Mouse (Mus musculus): Measurements from ENCODE around the gene Fads2. TPM values are rescaled to one million over a fixed set of nuclear protein-coding genes. Genes with fewer than 3 reads are reported as not detected.
A peak's percentile ranks its signal among the peaks of the same experiment; 100 is the strongest.

The Fads2 gene
- polyA plus RNA-seq, 1 experiment from 2014 or later = 28.3 TPM

- Histone ChIP-seq H3K9me3 (ENCODE audit: control insufficient read depth, low read length) (no peaks in the 10 kb centered on the region), H3K9ac (ENCODE audit: low read depth, low read length) (no peak overlapping the region), H3K36me3 (ENCODE audit: control insufficient read depth, insufficient read depth, low read length) (no peaks in the 10 kb centered on the region), H3K4me3 (ENCODE audit: low read length) (no peak overlapping the region), H3K27ac (ENCODE audit: low read depth, low read length) (no peak overlapping the region), H3K27me3 (ENCODE audit: control insufficient read depth, insufficient read depth, low read length) (no peaks in the 10 kb centered on the region), H3K4me2 (replicated peaks; ENCODE audit: low read depth, low read length) (no peak overlapping the region), H3K4me1 (ENCODE audit: control insufficient read depth, insufficient read depth, low read length) (0 out of 2 replicates have a peak, but pooled peaks cover 6% of the 10 kb centered on the region)
- whole genome bisulfite sequencing = 81% methylated on average over 5 of the region's 5 CpGs
- ATAC-seq (ENCODE audit: low FRiP score, low TSS enrichment) = no peak
These were observed 5.6 kb upstream of the Fads2 start for GRCm38 (mm10) chr19:10107051-10107611.

DNA sequence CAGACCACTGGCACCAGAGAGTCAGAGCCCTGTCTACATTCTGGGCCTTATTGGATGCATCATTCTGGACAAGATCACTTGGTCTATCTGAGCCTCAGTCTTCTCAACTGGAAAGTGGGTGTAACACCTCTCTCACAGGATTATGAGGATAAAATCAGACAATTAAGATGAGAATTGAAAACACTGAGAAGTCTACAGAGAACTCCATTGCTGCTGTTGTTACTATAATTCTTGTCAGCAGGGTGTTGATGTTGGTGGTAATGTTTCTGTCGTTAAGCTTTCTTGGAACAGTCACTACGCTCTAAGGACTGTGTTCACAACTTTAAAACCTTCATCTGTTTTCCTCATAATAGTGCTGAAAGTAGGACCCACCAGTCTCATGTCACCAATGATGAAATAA is 5.1 kb upstream of the Fads2 start:
- Histone ChIP-seq H3K36me3 (ENCODE audit: control insufficient read depth, insufficient read depth, low read length) (no peaks in the 10 kb centered on the region), H3K9ac (ENCODE audit: low read depth, low read length) (no peak overlapping the region), H3K4me2 (replicated peaks; ENCODE audit: low read depth, low read length) (no peak overlapping the region), H3K27ac (ENCODE audit: low read depth, low read length) (no peak overlapping the region), H3K4me3 (ENCODE audit: low read length) (no peak overlapping the region), H3K27me3 (ENCODE audit: control insufficient read depth, insufficient read depth, low read length) (no peaks in the 10 kb centered on the region), H3K9me3 (ENCODE audit: control insufficient read depth, low read length) (no peaks in the 10 kb centered on the region), H3K4me1 (ENCODE audit: control insufficient read depth, insufficient read depth, low read length) (0 out of 2 replicates have a peak, but pooled peaks cover 6% of the 10 kb centered on the region)
- ATAC-seq (ENCODE audit: low FRiP score, low TSS enrichment) = no peak
- WGBS = 84% methylated on average over 2 of the region's 2 CpGs

DNA sequence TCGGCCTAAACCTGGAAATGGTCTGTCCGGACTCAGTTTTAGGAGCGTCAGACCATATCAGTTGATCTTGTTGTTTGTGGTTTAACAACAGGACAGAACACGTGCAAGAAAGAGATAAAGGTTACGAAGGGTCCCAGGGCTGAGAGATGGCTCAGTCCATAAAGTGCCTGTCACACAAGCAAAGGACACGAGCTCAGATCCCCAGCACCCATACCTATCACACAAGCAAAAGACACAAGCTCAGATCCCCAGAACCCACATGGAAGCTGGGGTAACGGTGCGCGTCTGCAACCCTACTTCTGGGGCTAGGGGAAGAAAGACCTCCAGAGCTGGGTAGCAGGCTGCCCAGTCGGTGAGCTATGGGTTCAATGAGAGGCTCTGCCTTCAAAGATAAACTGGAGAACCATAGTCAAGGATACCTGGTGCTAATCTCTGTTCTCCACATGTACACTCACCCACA is 3.5 kb upstream of the Fads2 start:
- Histone ChIP-seq H3K4me2 (replicated peaks; ENCODE audit: low read depth, low read length) (no peak overlapping the region), H3K27ac (ENCODE audit: low read depth, low read length) (no peak overlapping the region), H3K4me1 (ENCODE audit: control insufficient read depth, insufficient read depth, low read length) (peaks cover 6% of the 10 kb centered on the region; the same call in 1 of the 2 replicates), H3K4me3 (ENCODE audit: low read length) (no peak overlapping the region), H3K9me3 (ENCODE audit: control insufficient read depth, low read length) (no peaks in the 10 kb centered on the region), H3K27me3 (ENCODE audit: control insufficient read depth, insufficient read depth, low read length) (no peaks in the 10 kb centered on the region), H3K36me3 (ENCODE audit: control insufficient read depth, insufficient read depth, low read length) (no peaks in the 10 kb centered on the region), H3K9ac (ENCODE audit: low read depth, low read length) (no peak overlapping the region)
- 81% methylated on average over 10 of the region's 10 CpGs for WGBS
- ATAC-seq (ENCODE audit: low FRiP score, low TSS enrichment) = no peak

DNA sequence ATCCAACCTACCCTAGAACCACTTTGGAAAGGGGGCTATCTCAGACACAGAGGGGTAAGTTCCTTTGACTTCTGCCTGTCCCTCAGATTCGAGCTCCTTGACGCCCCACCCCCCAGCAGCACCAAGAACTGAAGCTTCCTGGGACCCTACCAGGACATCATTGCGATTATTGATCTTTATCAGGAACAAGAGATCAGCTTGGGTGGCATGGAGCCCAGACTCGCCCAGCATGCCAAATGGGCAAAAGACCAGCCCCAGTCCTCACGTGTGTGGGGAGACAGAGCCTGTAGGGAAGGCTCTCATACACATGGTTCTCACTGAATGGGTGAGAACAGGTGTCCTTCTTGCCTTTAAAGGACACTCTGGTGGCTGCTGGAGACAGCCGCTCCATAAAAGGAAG is 2.7 kb upstream of the Fads2 start:
- Histone ChIP-seq H3K4me1 (ENCODE audit: control insufficient read depth, insufficient read depth, low read length) (peaks cover 15% of the 10 kb centered on the region), H3K27me3 (ENCODE audit: control insufficient read depth, insufficient read depth, low read length) (no peaks in the 10 kb centered on the region), H3K9ac (ENCODE audit: low read depth, low read length) (no peak overlapping the region), H3K4me3 (ENCODE audit: low read length) (no peak overlapping the region), H3K36me3 (ENCODE audit: control insufficient read depth, insufficient read depth, low read length) (no peaks in the 10 kb centered on the region), H3K9me3 (ENCODE audit: control insufficient read depth, low read length) (no peaks in the 10 kb centered on the region), H3K27ac (ENCODE audit: low read depth, low read length) (no peak overlapping the region), H3K4me2 (replicated peaks; ENCODE audit: low read depth, low read length) (no peak overlapping the region)
- WGBS = 82% methylated on average over 6 of the region's 6 CpGs
- ATAC-seq (ENCODE audit: low FRiP score, low TSS enrichment) = no peak

DNA sequence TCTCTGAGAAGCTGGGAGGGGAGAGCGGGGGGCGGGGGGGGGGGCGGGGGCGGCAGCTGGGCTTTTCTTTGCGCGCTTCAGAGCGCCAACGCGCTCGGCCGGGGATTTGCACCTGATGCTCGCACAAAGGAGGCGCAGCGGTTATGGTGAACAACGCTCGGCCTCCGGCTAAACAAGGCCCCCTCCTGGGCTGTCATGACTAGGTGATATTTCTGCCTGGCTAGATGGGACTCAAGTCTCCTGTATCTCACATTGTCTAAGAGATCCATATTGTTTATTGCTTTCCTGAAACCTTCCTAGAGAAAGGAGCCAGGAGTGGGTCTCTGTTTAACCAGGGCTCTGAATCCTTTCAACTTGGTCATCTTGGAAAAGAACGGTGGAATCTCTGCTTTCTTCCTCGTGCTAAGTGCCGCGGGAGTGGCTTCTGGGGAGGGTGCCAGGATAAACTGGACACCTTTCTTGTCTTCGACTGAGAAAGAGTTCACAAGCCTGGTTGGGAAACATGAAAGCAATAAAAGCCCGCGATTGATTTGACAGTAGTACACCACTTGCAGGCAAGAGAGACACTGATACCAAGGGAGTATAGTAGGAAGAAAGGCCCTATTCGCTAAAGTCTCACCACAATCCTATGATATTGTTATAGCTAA is 631 bp upstream of the Fads2 start:
- H3K9me3 ChIP-seq (ENCODE audit: control insufficient read depth, low read length) = no peaks in the 10 kb centered on the region
- H3K9ac ChIP-seq (ENCODE audit: low read depth, low read length) = peak overlapping the region; percentile 85
- peaks cover 15% of the 10 kb centered on the region for H3K4me1 ChIP-seq (ENCODE audit: control insufficient read depth, insufficient read depth, low read length)
- peak overlapping the region; percentile 92 for H3K27ac ChIP-seq (ENCODE audit: low read depth, low read length)
- H3K36me3 ChIP-seq (ENCODE audit: control insufficient read depth, insufficient read depth, low read length) = peaks cover 7% of the 10 kb centered on the region
- H3K27me3 ChIP-seq (ENCODE audit: control insufficient read depth, insufficient read depth, low read length) = no peaks in the 10 kb centered on the region
- 4% methylated on average over 21 of the region's 25 CpGs for WGBS
- peak overlapping the region; percentile 57 for H3K4me2 ChIP-seq (replicated peaks; ENCODE audit: low read depth, low read length)
- peak overlapping the region; percentile 80 for H3K4me3 ChIP-seq (ENCODE audit: low read length)
- ATAC-seq (ENCODE audit: low FRiP score, low TSS enrichment) = peak; percentile 45; the same call in 1 of the 2 replicates

DNA sequence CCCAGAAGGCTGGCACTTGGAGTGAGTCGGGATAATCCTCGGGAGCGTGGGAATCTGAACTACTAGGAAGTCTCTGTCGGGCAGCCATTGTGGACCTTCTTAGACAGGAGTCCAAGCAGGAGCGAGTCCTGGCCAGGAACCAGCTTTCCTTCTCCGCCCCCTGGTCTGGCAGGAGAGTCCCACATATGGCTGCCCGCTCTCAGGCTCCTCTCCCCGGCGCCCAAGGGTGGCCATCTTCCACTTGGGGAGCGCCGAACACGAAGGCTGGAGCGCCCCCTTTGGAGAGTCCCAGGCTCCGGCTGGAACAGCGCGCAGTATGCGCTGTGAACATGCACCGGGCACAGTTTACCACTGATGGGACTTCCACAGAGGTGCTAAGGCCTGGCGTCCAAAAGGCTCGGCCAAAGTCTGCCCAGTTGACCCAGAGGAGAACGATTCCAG is 895 bp downstream of the Fads2 start:
- WGBS = under 1% methylated on average over 21 of the region's 21 CpGs
- Histone ChIP-seq H3K4me1 (ENCODE audit: control insufficient read depth, insufficient read depth, low read length) (peaks cover 15% of the 10 kb centered on the region), H3K27ac (ENCODE audit: low read depth, low read length) (peak overlapping the region; percentile 92), H3K4me2 (replicated peaks; ENCODE audit: low read depth, low read length) (peak overlapping the region; percentile 57), H3K27me3 (ENCODE audit: control insufficient read depth, insufficient read depth, low read length) (no peaks in the 10 kb centered on the region), H3K36me3 (ENCODE audit: control insufficient read depth, insufficient read depth, low read length) (peaks cover 14% of the 10 kb centered on the region), H3K9ac (ENCODE audit: low read depth, low read length) (peak overlapping the region; percentile 85), H3K9me3 (ENCODE audit: control insufficient read depth, low read length) (no peaks in the 10 kb centered on the region), H3K4me3 (ENCODE audit: low read length) (peak overlapping the region; percentile 80)
- ATAC-seq (ENCODE audit: low FRiP score, low TSS enrichment) = peak; percentile 72

DNA sequence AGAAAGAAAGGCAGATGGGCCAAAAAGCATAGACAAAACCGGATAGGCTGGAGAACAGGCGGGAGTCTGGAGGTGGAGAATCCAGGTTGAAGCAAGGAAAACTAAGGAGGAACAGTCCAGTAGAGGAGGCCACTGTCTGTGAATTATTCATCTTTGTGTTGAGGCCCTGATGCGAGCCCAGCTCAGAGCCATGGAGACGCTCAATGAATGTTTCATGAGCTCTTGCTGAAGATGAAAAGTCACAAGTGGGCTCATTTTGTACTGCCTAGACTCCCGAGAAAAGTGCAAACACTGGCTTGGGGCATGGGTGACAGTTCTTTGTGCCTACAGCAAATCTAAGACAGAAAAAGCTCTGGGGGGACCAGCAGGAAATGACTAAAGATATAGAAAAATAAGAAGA is 3.7 kb downstream of the Fads2 start:
- H3K27ac ChIP-seq (ENCODE audit: low read depth, low read length) = no peak overlapping the region
- H3K4me2 ChIP-seq (replicated peaks; ENCODE audit: low read depth, low read length) = no peak overlapping the region
- H3K4me1 ChIP-seq (ENCODE audit: control insufficient read depth, insufficient read depth, low read length) = peaks cover 15% of the 10 kb centered on the region
- H3K9me3 ChIP-seq (ENCODE audit: control insufficient read depth, low read length) = no peaks in the 10 kb centered on the region
- 80% methylated on average over 5 of the region's 5 CpGs for WGBS
- no peaks in the 10 kb centered on the region for H3K27me3 ChIP-seq (ENCODE audit: control insufficient read depth, insufficient read depth, low read length)
- peaks cover 15% of the 10 kb centered on the region for H3K36me3 ChIP-seq (ENCODE audit: control insufficient read depth, insufficient read depth, low read length)
- H3K9ac ChIP-seq (ENCODE audit: low read depth, low read length) = no peak overlapping the region
- no peak for ATAC-seq (ENCODE audit: low FRiP score, low TSS enrichment)
- H3K4me3 ChIP-seq (ENCODE audit: low read length) = no peak overlapping the region

DNA sequence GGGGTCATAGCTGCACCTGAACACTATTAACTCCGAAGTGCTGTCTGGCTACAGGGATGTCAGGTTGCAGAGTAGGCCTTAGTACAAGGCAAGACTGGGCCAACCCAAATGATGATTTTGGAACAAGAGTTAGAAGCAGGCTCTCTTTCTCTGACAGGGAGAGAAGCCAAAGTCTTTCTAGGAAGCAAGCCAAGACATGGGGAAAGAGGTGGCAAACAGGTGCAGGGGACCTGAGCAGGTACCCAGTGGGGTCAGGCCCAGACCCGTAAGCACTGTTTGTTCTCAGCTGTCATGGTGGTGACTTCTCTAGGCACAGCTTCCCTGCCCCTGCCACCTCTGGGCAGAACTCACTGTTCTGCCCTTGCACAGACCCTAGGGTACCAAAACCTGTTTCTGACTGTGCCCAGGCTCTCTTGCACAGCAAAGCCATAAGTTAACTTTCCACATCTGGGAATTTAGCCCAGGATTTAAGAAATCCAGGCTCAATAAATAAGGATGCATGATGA is 5.1 kb downstream of the Fads2 start:
- Histone ChIP-seq H3K27ac (ENCODE audit: low read depth, low read length) (no peak overlapping the region), H3K9ac (ENCODE audit: low read depth, low read length) (no peak overlapping the region), H3K9me3 (ENCODE audit: control insufficient read depth, low read length) (no peaks in the 10 kb centered on the region), H3K4me3 (ENCODE audit: low read length) (no peak overlapping the region), H3K4me2 (replicated peaks; ENCODE audit: low read depth, low read length) (no peak overlapping the region), H3K4me1 (ENCODE audit: control insufficient read depth, insufficient read depth, low read length) (peaks cover 10% of the 10 kb centered on the region), H3K27me3 (ENCODE audit: control insufficient read depth, insufficient read depth, low read length) (no peaks in the 10 kb centered on the region), H3K36me3 (ENCODE audit: control insufficient read depth, insufficient read depth, low read length) (peaks cover 23% of the 10 kb centered on the region)
- 83% methylated on average over 2 of the region's 2 CpGs for WGBS
- ATAC-seq (ENCODE audit: low FRiP score, low TSS enrichment) = no peak

- Histone ChIP-seq H3K9me3 (ENCODE audit: control insufficient read depth, low read length) (no peaks in the 10 kb centered on the region), H3K4me1 (ENCODE audit: control insufficient read depth, insufficient read depth, low read length) (peaks cover 5% of the 10 kb centered on the region), H3K4me3 (ENCODE audit: low read length) (no peak overlapping the region), H3K9ac (ENCODE audit: low read depth, low read length) (no peak overlapping the region), H3K4me2 (replicated peaks; ENCODE audit: low read depth, low read length) (no peak overlapping the region), H3K27me3 (ENCODE audit: control insufficient read depth, insufficient read depth, low read length) (no peaks in the 10 kb centered on the region), H3K36me3 (ENCODE audit: control insufficient read depth, insufficient read depth, low read length) (peaks cover 40% of the 10 kb centered on the region), H3K27ac (ENCODE audit: low read depth, low read length) (no peak overlapping the region)
- no peak for ATAC-seq (ENCODE audit: low FRiP score, low TSS enrichment)
- WGBS = 77% methylated on average over 4 of the region's 4 CpGs
These were observed 6.9 kb downstream of the Fads2 start for GRCm38 (mm10) chr19:10094695-10095094.

Data from kidney, embryonic 14.5 days (tissue).